Mouse (Mus musculus): ENCODE data around the gene Nfe2l1. TPM values are rescaled to one million over a fixed set of nuclear protein-coding genes. Genes with fewer than 3 reads are reported as not detected.
A peak's percentile ranks its signal among the peaks of the same experiment; 100 is the strongest.

Nfe2l1 gene
- polyA plus RNA-seq, 1 experiment from 2014 or later, result 75.3 TPM

DNA sequence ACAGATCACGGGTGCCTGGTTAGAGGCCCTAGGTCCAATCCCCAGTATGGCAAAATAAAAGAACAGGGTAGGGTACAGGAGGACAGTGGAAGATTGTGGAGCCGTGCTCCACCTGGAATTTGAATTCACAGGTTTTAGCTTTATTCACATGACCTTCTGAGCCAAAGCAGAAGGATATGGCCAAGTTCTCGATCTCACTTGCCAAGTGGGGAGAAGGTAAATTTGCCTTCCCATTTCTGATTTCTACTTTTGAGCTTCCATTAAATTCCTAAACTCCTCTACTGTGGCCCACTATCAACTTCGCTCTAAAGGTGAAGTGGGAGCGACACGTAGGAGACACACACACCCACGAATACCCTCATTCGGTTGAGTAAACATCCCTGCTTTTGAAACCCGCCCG, 887 bp downstream of the Nfe2l1 start:
- WGBS, result 5% methylated on average over 10 of the region's 10 CpGs
- H3K27me3 ChIP-seq, result no peaks in the 10 kb centered on the region
- peak overlapping the region; percentile 97 for H3K4me2 ChIP-seq
- H3K4me3 ChIP-seq, result peak overlapping the region; percentile 81
- peaks cover 5% of the 10 kb centered on the region; the same call in 1 of the 2 replicates for H3K36me3 ChIP-seq
- H3K27ac ChIP-seq, result peak overlapping the region; percentile 100
- peaks cover 53% of the 10 kb centered on the region for H3K4me1 ChIP-seq (replicated peaks)
- H3K9ac ChIP-seq, result peak overlapping the region; percentile 83
- no peaks in the 10 kb centered on the region for H3K9me3 ChIP-seq (replicated peaks)
- ATAC-seq (replicated peaks; ENCODE audit: insufficient number of reproducible peaks, insufficient read depth, low FRiP score, low read depth), result no peak

DNA sequence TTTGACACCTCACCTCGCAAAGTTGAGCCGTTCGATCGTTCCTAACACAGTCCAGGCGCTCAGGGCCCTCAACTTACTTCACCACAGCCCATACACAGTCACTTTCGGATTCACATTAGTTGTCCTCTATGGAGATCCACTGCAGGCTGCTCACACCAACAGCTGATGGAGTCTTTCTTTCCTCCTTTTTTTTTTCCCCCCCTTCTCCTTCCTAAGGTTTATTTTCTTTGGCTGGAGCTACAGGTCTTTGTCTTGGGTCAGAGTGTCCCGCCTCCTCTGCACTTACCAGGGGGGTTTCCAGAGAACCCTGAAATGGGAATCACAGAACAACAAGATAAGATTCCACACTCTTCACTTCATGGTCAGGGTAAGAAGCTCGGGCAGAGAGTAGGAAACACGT, 1.9 kb downstream of the Nfe2l1 start:
- H3K36me3 ChIP-seq, result peaks cover 5% of the 10 kb centered on the region; the same call in 1 of the 2 replicates
- H3K27me3 ChIP-seq, result no peaks in the 10 kb centered on the region
- H3K9ac ChIP-seq, result peak overlapping the region; percentile 83
- peak overlapping the region; percentile 100 for H3K27ac ChIP-seq
- 35% methylated on average over 9 of the region's 9 CpGs for WGBS
- peaks cover 63% of the 10 kb centered on the region for H3K4me1 ChIP-seq (replicated peaks)
- H3K4me3 ChIP-seq, result peak overlapping the region; percentile 81
- no peaks in the 10 kb centered on the region for H3K9me3 ChIP-seq (replicated peaks)
- H3K4me2 ChIP-seq, result peak overlapping the region; percentile 97
- ATAC-seq (replicated peaks; ENCODE audit: insufficient number of reproducible peaks, insufficient read depth, low FRiP score, low read depth), result no peak

DNA sequence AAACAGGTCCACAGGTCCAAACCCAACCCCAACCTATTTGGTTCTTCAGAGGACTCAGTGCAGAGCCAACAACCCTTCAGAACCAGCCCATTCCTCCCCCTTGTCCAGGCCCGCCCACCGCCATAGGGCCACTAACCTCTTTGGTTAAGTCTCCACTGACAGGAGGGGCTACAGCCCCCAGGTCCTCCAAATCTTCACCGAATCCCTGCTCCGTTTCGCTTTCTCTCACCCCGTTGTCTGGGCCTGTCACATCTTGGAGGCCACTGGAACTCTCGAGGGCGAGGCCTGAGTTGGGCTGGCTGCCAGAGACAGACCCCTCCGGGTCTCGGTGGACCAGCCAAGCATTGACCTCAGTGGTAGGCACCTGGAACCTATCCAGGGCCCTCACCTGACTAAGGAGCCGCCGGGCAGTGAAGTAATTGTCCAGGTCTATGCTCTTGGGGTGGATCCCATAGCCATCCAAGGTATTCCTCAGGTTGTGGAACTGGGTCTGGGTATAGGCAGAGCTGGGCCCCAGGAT, 2.6 kb downstream of the Nfe2l1 start:
- WGBS, result 49% methylated on average over 12 of the region's 12 CpGs
- H3K27ac ChIP-seq, result peak overlapping the region; percentile 100
- H3K4me1 ChIP-seq (replicated peaks), result peaks cover 71% of the 10 kb centered on the region
- H3K36me3 ChIP-seq, result peaks cover 8% of the 10 kb centered on the region
- H3K9me3 ChIP-seq (replicated peaks), result no peaks in the 10 kb centered on the region
- H3K4me2 ChIP-seq, result peak overlapping the region; percentile 97
- ATAC-seq (replicated peaks; ENCODE audit: insufficient number of reproducible peaks, insufficient read depth, low FRiP score, low read depth), result no peak
- H3K9ac ChIP-seq, result peak overlapping the region; percentile 83
- no peaks in the 10 kb centered on the region for H3K27me3 ChIP-seq
- peak overlapping the region; percentile 81 for H3K4me3 ChIP-seq

DNA sequence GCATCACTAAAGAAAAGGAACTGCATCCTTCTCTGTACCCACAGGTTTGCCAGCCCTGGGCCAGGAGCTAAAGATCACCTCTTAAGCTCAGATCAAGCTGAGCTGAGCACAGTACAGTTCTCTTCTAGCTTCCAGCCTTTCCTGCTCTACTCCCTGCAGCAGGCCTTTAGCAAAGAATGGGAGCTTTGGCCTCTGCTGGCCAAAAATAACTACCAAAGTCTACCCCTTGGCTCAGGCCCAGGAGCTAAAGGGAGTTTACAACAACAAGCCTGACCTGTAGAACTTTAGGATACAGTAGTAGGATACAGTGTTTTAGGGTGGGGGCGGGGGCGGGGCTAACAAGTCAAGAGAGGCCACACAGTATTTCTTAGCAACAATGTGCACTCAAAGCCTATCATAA, 3.3 kb downstream of the Nfe2l1 start:
- H3K27ac ChIP-seq, result peak overlapping the region; percentile 100
- 62% methylated on average over 2 of the region's 2 CpGs for WGBS
- peak overlapping the region; percentile 97 for H3K4me2 ChIP-seq
- H3K36me3 ChIP-seq, result peaks cover 15% of the 10 kb centered on the region
- H3K9me3 ChIP-seq (replicated peaks), result no peaks in the 10 kb centered on the region
- no peak for ATAC-seq (replicated peaks; ENCODE audit: insufficient number of reproducible peaks, insufficient read depth, low FRiP score, low read depth)
- peaks cover 71% of the 10 kb centered on the region for H3K4me1 ChIP-seq (replicated peaks)
- no peaks in the 10 kb centered on the region for H3K27me3 ChIP-seq
- H3K4me3 ChIP-seq, result peak overlapping the region; percentile 81
- H3K9ac ChIP-seq, result peak overlapping the region; percentile 83

DNA sequence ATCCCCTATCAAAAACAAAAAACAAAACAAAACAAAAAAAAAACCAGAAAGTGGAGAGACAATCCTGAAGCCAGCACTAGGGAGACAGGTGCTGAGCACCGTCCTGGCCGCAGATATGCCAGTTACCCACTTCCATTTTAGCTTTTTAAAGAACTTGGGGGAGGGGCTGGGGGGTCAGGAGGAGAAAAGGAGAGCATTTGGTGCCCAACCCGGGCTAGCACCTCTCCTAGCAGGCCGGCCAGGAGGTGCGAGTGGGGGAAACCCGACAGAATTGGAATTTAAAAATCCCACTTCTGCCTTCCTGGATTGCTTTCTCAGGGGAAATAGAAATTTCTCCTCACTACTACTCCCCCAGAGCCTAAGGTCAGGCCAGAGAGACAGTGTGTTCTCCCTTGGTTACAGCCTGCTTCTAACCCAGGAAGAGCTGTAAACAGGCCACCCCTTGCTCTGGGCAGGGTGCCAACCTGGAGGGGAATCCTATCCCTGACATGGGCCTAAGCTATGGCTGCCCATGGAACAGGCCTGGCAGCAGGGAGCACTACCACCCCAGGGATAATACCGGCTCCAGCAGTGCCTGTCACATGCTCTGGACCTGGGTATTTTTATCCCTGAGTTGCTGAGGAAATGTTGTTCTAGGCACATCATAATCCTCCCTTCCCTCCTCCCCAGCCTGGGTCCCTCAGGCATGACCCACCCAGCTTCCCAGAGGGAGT, 4.8 kb downstream of the Nfe2l1 start:
- Histone ChIP-seq H3K27ac (peak overlapping the region; percentile 100), H3K36me3 (peaks cover 30% of the 10 kb centered on the region), H3K4me2 (peak overlapping the region; percentile 97), H3K9ac (peak overlapping the region; percentile 83), H3K27me3 (no peaks in the 10 kb centered on the region), H3K9me3 (replicated peaks) (no peaks in the 10 kb centered on the region), H3K4me1 (replicated peaks) (peaks cover 67% of the 10 kb centered on the region), H3K4me3 (peak overlapping the region; percentile 81)
- peak; percentile 20; the same call in 1 of the 2 replicates for ATAC-seq (replicated peaks; ENCODE audit: insufficient number of reproducible peaks, insufficient read depth, low FRiP score, low read depth)
- WGBS, result 23% methylated on average over 7 of the region's 7 CpGs

DNA sequence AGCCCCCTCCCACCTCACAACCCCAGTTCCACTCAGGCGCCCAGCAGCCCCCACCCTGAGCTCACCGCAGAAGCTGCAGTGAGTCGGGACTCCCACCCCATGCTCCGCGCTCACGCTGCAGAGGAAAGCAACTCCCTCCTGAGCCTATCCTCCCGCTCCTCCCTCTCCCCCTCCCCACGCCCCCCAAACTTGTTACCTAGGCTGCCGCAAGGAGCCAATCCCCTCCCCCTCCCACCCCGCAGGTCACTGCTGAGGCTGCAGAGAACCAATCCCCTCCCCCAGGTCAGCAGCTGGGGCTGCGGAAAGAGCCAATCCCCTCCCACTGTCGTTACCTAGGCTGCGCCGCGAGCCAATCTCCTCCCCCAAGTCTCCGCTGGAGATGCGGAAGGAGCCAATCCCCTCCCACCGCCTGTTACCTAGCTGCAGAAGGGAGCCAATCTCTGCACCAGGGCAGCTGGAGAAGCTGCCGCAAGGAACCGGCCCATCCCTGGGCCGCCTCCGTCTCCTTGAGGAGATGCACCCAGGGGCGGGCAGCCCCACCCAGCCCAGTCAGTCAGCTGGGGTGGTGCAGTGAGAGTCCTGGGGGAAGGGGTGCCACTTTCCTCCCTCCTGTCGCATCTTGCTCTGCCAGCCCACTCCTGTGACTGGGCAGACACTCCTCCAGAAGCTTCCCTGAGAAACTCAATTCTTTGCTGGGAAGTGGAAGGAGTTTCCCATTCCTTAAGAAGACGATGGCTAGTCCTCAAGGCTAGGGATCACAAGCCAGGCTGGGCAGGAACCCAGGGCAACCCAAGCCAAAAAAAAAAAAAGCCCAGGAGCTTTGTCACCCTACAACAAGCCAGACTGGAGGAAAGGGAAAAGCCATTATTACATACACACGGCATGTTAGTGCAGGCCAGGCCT, 5.6 kb downstream of the Nfe2l1 start:
- 2% methylated on average over 25 of the region's 26 CpGs for WGBS
- H3K4me1 ChIP-seq (replicated peaks), result peaks cover 67% of the 10 kb centered on the region

DNA sequence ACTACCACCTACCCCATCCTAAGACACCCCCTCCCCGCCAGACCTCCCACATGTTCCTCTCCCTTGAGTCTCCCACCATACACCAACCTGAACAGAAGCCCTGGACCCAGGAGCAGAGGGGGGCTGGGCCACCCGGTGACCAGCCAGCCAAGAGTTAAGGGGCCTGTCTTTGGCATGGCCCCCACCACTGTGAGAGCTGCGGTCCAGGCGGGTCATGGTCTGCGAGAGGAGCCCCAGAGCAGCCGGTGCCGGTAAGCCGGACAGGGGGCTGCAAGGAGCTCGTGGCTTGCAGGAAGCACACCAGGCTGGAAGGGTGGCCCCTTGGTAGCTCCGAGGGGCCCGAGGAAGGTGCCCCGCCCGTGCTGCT, 6.3 kb downstream of the Nfe2l1 start:
- no peak; the same call in 1 of the 2 replicates for ATAC-seq (replicated peaks; ENCODE audit: insufficient number of reproducible peaks, insufficient read depth, low FRiP score, low read depth)
- Histone ChIP-seq H3K27me3 (no peaks in the 10 kb centered on the region), H3K27ac (peak overlapping the region; percentile 100), H3K4me1 (replicated peaks) (peaks cover 62% of the 10 kb centered on the region), H3K9me3 (replicated peaks) (no peaks in the 10 kb centered on the region), H3K4me2 (peak overlapping the region; percentile 97), H3K36me3 (peaks cover 45% of the 10 kb centered on the region), H3K9ac (peak overlapping the region; percentile 68), H3K4me3 (peak overlapping the region; percentile 81)
- 12% methylated on average over 9 of the region's 13 CpGs for WGBS

More for the DNA sequence above, 5.6 kb downstream of the Nfe2l1 start:
- H3K4me3 ChIP-seq, result peak overlapping the region; percentile 81
- no peaks in the 10 kb centered on the region for H3K9me3 ChIP-seq (replicated peaks)
- H3K9ac ChIP-seq, result peak overlapping the region; percentile 68
- H3K4me2 ChIP-seq, result peak overlapping the region; percentile 97
- peak; percentile 82 for ATAC-seq (replicated peaks; ENCODE audit: insufficient number of reproducible peaks, insufficient read depth, low FRiP score, low read depth)
- H3K27ac ChIP-seq, result peak overlapping the region; percentile 100
- H3K27me3 ChIP-seq, result no peaks in the 10 kb centered on the region
- H3K36me3 ChIP-seq, result peaks cover 38% of the 10 kb centered on the region

DNA sequence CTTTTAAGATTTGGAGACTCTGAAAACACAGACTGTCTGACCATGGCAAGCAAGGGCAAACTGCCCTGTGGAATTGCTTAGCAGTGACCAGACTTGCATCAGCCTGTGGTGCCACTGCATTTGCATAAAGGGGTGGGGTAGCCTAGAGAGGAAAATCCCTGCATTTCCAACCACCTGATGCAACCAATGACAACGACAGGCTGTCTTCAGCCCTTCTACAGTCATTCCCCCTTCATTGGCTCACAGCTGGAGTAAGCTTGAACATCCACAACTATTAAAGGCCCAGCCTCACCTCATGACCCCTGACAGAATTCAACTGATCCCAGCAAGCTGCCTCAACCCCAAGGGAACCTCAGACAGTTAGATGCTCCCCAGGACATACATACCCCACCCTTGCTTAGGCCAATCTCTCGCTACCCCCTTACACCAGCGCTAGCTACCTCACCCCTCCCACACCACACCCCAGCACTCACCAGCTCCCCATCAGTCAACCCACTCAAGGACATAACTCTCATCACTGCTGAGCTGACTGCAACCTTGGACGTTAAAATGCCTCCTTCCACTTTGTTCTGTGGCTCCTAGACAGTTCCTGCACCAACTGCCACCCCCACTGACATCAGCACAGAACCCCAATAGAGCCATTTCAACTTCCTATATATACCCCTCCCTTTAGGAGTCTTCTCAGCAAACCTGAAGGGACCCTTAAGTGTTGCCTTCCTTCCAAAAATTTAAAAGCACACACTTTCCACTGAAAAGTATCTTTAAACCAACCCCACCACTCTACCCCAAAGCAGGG, 6.9 kb downstream of the Nfe2l1 start:
- Histone ChIP-seq H3K4me3 (peak overlapping the region; percentile 81), H3K36me3 (peaks cover 51% of the 10 kb centered on the region), H3K4me2 (peak overlapping the region; percentile 97), H3K9me3 (replicated peaks) (no peaks in the 10 kb centered on the region), H3K27me3 (no peaks in the 10 kb centered on the region), H3K27ac (no peak overlapping the region; the same call in 1 of the 2 replicates), H3K4me1 (replicated peaks) (peaks cover 58% of the 10 kb centered on the region), H3K9ac (no peak overlapping the region)
- WGBS, result 36% methylated on average over 4 of the region's 4 CpGs
- ATAC-seq (replicated peaks; ENCODE audit: insufficient number of reproducible peaks, insufficient read depth, low FRiP score, low read depth), result no peak

DNA sequence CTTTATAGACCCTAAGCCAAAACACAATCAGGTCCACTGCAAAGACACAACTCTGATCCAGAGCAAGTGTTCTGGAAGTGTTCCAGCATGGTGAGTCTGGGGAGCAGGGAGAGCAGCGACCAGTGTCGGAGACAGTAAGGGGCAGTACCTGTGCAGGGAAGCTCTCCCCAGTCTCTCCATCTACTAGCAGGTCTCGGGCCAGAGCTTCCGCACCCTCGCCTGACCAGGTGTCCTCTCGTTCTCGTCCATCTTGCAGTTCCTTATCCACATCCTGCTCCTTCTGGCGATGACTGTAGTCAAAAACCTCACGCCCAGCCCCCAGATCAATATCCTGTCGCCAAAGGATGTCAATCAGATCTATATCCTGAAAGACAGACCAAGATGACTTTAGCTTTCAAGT, 7.8 kb downstream of the Nfe2l1 start:
- Histone ChIP-seq H3K27me3 (no peaks in the 10 kb centered on the region), H3K4me1 (replicated peaks) (peaks cover 48% of the 10 kb centered on the region), H3K4me3 (no peak overlapping the region), H3K9me3 (replicated peaks) (no peaks in the 10 kb centered on the region), H3K9ac (no peak overlapping the region), H3K36me3 (peaks cover 56% of the 10 kb centered on the region), H3K27ac (no peak overlapping the region), H3K4me2 (no peak overlapping the region)
- no peak for ATAC-seq (replicated peaks; ENCODE audit: insufficient number of reproducible peaks, insufficient read depth, low FRiP score, low read depth)
- WGBS, result 89% methylated on average over 10 of the region's 10 CpGs

DNA sequence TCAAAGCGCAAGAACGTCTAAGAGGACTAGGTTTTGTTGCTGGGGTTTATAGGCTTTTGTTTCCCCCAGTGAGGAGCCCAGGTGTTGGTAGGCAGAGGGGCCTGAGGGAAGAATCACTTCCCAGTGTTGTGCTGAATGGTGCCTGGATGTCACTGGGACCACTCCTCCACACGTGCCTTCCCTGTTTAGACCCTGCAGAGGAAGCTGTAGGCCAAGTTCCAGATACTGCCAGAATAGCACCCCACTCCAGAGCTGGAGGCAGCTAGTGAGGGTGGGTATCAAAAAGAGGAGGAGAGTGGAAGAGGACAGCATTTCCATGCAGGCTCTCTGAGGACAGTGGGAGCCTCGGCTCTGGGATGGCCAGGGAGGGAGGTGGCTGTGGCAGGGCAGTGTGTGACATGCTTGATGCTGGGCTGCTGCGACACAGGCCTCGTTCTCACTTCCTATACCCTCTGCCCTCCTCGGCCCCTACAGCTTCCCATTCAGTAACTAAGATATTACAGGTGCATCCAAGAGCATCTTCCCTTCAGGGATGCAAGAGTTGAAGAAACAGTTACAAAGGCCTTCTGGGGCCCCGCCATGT, 11.5 kb downstream of the Nfe2l1 start:
- no peak for ATAC-seq (replicated peaks; ENCODE audit: insufficient number of reproducible peaks, insufficient read depth, low FRiP score, low read depth)
- Histone ChIP-seq H3K27me3 (no peaks in the 10 kb centered on the region), H3K4me2 (no peak overlapping the region), H3K36me3 (peaks cover 75% of the 10 kb centered on the region), H3K9me3 (replicated peaks) (no peaks in the 10 kb centered on the region), H3K4me3 (no peak overlapping the region), H3K4me1 (replicated peaks) (peaks cover 11% of the 10 kb centered on the region), H3K27ac (no peak overlapping the region), H3K9ac (no peak overlapping the region)
- WGBS, result 83% methylated on average over 8 of the region's 8 CpGs

Measured in heart, embryonic 15.5 days (tissue).